Mouse (Mus musculus) liver, embryonic 15.5 days (tissue): Measurements from ENCODE around the gene Prss35. TPM values are rescaled to one million over a fixed set of nuclear protein-coding genes. Genes with fewer than 3 reads are reported as not detected.

Source experiments
- ATAC-seq: fragments of 200-750 bp; cut with Nextera tagmentation; 2 replicates; pipeline ENCODE4 v1.8.0; 2017; ENCODE audit warnings: moderate number of reproducible peaks, mild to moderate bottlenecking, moderate library complexity; ENCODE audit not compliant: insufficient read depth
- H3K27ac ChIP-seq: fragments of 300-500 bp; sonication (generic); replicated peaks from 2 replicates; pipeline ENCODE4 v1.5.1; 2015; ENCODE audit warnings: mild to moderate bottlenecking, inconsistent platforms
- H3K27me3 ChIP-seq: fragments of 300-500 bp; sonication (generic); 2 replicates; pipeline ENCODE4 v1.6.1; 2015; ENCODE audit warnings: mild to moderate bottlenecking, inconsistent platforms
- H3K36me3 ChIP-seq: fragments of 300-500 bp; sonication (generic); replicated peaks from 2 replicates; pipeline ENCODE4 v1.6.1; 2015; ENCODE audit warnings: moderate library complexity, mild to moderate bottlenecking, inconsistent platforms
- H3K4me1 ChIP-seq: fragments of 300-500 bp; sonication (generic); replicated peaks from 2 replicates; pipeline ENCODE4 v1.6.1; 2015; ENCODE audit warnings: inconsistent platforms
- H3K4me2 ChIP-seq: fragments of 300-500 bp; sonication (generic); 2 replicates; pipeline ENCODE4 v1.6.1; 2015; ENCODE audit warnings: moderate library complexity, mild to moderate bottlenecking, inconsistent platforms
- H3K4me3 ChIP-seq: fragments of 300-500 bp; sonication (generic); replicated peaks from 2 replicates; pipeline ENCODE4 v1.5.1; 2015; ENCODE audit warnings: mild to moderate bottlenecking, inconsistent platforms
- H3K9ac ChIP-seq: fragments of 300-500 bp; sonication (generic); 2 replicates; pipeline ENCODE4 v1.6.1; 2015; ENCODE audit warnings: moderate library complexity, mild to moderate bottlenecking, inconsistent platforms
- H3K9me3 ChIP-seq: fragments of 300-500 bp; sonication (generic); replicated peaks from 2 replicates; pipeline ENCODE4 v1.6.1; 2016; ENCODE audit warnings: inconsistent platforms
- WGBS: fragments of 180-500 bp; shearing (Covaris S2); methylation state at CpG from one replicate; pipeline ENCODE4 v1.1.7; 2015; ENCODE audit warnings: mixed read lengths; ENCODE audit not compliant: insufficient replicate concordance; 5-methylcytosine and 5-hydroxymethylcytosine counted together
- polyA plus RNA-seq: library from polyadenylated mRNA; unstranded; fragments of >200 nt; fragmentation: Nextera tagmentation; extraction: Ambion mirVana; gene quantifications from 2 replicates; pipeline ENCODE4 v1.2.1, GENCODE M21; 2015

Prss35 gene
- polyA plus RNA-seq, 1 experiment from 2014 or later, result 1.6 TPM

GRCm38 (mm10) chr9:86799099-86799498 lies 55.6 kb downstream of the Prss35 start:
- 62% methylated on average over 7 of the region's 7 CpGs for whole genome bisulfite sequencing
- no peaks in the 10 kb centered on the region for H3K27me3 ChIP-seq
- no peak overlapping the region for H3K4me3 ChIP-seq
- no peak overlapping the region for H3K9ac ChIP-seq
- H3K27ac ChIP-seq, result no peak overlapping the region
- H3K4me2 ChIP-seq, result no peak overlapping the region
- no peaks in the 10 kb centered on the region for H3K36me3 ChIP-seq
- no peaks in the 10 kb centered on the region for H3K9me3 ChIP-seq
- ATAC-seq, result no peak
- no peaks in the 10 kb centered on the region for H3K4me1 ChIP-seq

- H3K9me3 ChIP-seq, result no peaks in the 10 kb centered on the region
- H3K9ac ChIP-seq, result no peak overlapping the region
- no peaks in the 10 kb centered on the region for H3K36me3 ChIP-seq
- no peak for ATAC-seq
- no peaks in the 10 kb centered on the region for H3K4me1 ChIP-seq
- no peak overlapping the region for H3K4me3 ChIP-seq
- 14% methylated on average over 3 of the region's 3 CpGs for WGBS
- H3K4me2 ChIP-seq, result no peak overlapping the region
- H3K27me3 ChIP-seq, result no peaks in the 10 kb centered on the region
- H3K27ac ChIP-seq, result no peak overlapping the region
Observed at GRCm38 (mm10) chr9:86800600-86801163, 57.2 kb downstream of the Prss35 start.

Other genes with a start within 250 kb of the Prss35 start
- gene Pgm3, start 171.8 kb upstream of the Prss35 start, polyA plus RNA-seq, result 18.8 and 19.1 TPM in 2 replicates
- gene Rwdd2a, start 171.7 kb upstream of the Prss35 start, polyA plus RNA-seq, result 0.74 and 0.93 TPM in 2 replicates
- gene Me1, start 47.7 kb upstream of the Prss35 start, polyA plus RNA-seq, result 4.5 and 4.7 TPM in 2 replicates
- gene Snap91, start 137.0 kb downstream of the Prss35 start, polyA plus RNA-seq, result 0.15 and 0.26 TPM in 2 replicates